Mouse (Mus musculus) myocyte (in vitro differentiated cells): ENCODE measurements around the gene Cldn9. TPM values are rescaled to one million over a fixed set of nuclear protein-coding genes. Genes with fewer than 3 reads are reported as not detected.

ENCODE experiments used
- H3K27me3 ChIP-seq: one replicate; pipeline ENCODE4 v1.6.1; 2011; ENCODE audit not compliant: control insufficient read depth, insufficient read depth, insufficient read length
- H3K36me3 ChIP-seq: one replicate; pipeline ENCODE4 v1.6.1; 2011; ENCODE audit not compliant: control insufficient read depth, insufficient read depth
- H3K4me2 ChIP-seq: one replicate; pipeline ENCODE4 v1.6.1; 2011; ENCODE audit warnings: low read depth, control low read depth
- H3K4me3 ChIP-seq: one replicate; pipeline ENCODE4 v1.5.1; 2011; ENCODE audit warnings: mild to moderate bottlenecking, control low read depth, moderate library complexity
- H3K79me2 ChIP-seq: one replicate; pipeline ENCODE4 v1.6.1; 2011; ENCODE audit not compliant: control insufficient read depth, insufficient read depth
- H3ac ChIP-seq: one replicate; pipeline ENCODE4 v1.6.1; 2011; ENCODE audit not compliant: control insufficient read depth, insufficient read length
- CEBPB ChIP-seq: IDR thresholded peaks from 2 replicates; pipeline ENCODE4 v1.6.1; 2011; ENCODE audit warnings: mild to moderate bottlenecking, moderate library complexity; ENCODE audit not compliant: poor library complexity, insufficient read depth, severe bottlenecking
- E2F4 ChIP-seq: IDR thresholded peaks from one replicate; pipeline ENCODE4 v1.6.1; 2011; ENCODE audit warnings: mild to moderate bottlenecking, control low read depth, moderate library complexity; ENCODE audit not compliant: insufficient read depth
- MAX ChIP-seq: IDR thresholded peaks from one replicate; pipeline ENCODE4 v1.6.1; 2011; ENCODE audit warnings: low read depth, mild to moderate bottlenecking, control low read depth
- MYOD1 ChIP-seq, 3 experiments: IDR thresholded peaks; one replicate each; pipeline ENCODE4 v1.6.1; 2011; ENCODE audit warnings: control low read depth in 2 of 3, low read depth in 2 of 3, mild to moderate bottlenecking in 2 of 3, moderate library complexity in 1 of 3; ENCODE audit not compliant: insufficient read length in 2 of 3, control insufficient read depth in 1 of 3
- MYOG ChIP-seq, 3 experiments: IDR thresholded peaks; one replicate each; pipeline ENCODE4 v1.6.1; 2011; ENCODE audit warnings: control low read depth in 2 of 3, low read depth in 2 of 3, mild to moderate bottlenecking in 2 of 3; ENCODE audit not compliant: insufficient read length in 2 of 3, control insufficient read depth in 1 of 3, insufficient read depth in 1 of 3
- POLR2A ChIP-seq: IDR thresholded peaks from one replicate; pipeline ENCODE4 v1.6.1; 2011; ENCODE audit warnings: low read depth, mild to moderate bottlenecking, control low read depth, moderate library complexity; ENCODE audit not compliant: insufficient read length
- POLR2AphosphoS2 ChIP-seq: IDR thresholded peaks from one replicate; pipeline ENCODE4 v1.6.1; 2011; ENCODE audit warnings: low read depth, control low read depth; ENCODE audit not compliant: insufficient read length
- TCF12 ChIP-seq: IDR thresholded peaks from one replicate; pipeline ENCODE4 v1.6.1; 2011; ENCODE audit warnings: mild to moderate bottlenecking, control low read depth; ENCODE audit not compliant: poor library complexity, insufficient read depth, severe bottlenecking
- TCF3 ChIP-seq: IDR thresholded peaks from one replicate; pipeline ENCODE4 v1.6.1; 2011; ENCODE audit warnings: low read depth, control low read depth; ENCODE audit not compliant: insufficient read length
- USF1 ChIP-seq: IDR thresholded peaks from one replicate; pipeline ENCODE4 v1.6.1; 2011; ENCODE audit warnings: low read depth, mild to moderate bottlenecking, control low read depth, moderate library complexity
- polyA plus RNA-seq: library from polyadenylated mRNA; unstranded; fragments of >200 nt; fragmentation: generic; extraction: Trizol; gene quantifications from one replicate; pipeline ENCODE4 v1.2.1, GENCODE M21; 2012; ENCODE audit warnings: missing spikeins

The Cldn9 gene
- polyA plus RNA-seq, 1 experiment: 0.24 TPM

- Histone ChIP-seq H3K36me3 (peaks cover 6% of the 10 kb centered on the region), H3K27me3 (no peaks in the 10 kb centered on the region), H3K79me2 (no peaks in the 10 kb centered on the region), H3ac (no peak overlapping the region), H3K4me3 (no peak overlapping the region), H3K4me2 (no peak overlapping the region)
- TF ChIP-seq MYOG (IDR thresholded peaks at IDR 0.05; ENCODE audit: control insufficient read depth in 1 of 3, insufficient read depth in 1 of 3, insufficient read length in 2 of 3, low read depth in 2 of 3) (no peak), CEBPB (no peak), POLR2A (no peak), POLR2AphosphoS2 (peak; percentile 75), MYOD1 (IDR thresholded peaks at IDR 0.05; ENCODE audit: control insufficient read depth in 1 of 3, insufficient read length in 2 of 3, low read depth in 2 of 3) (no peak), MAX (no peak), USF1 (no peak), TCF3 (no peak)
Observed at GRCm38 (mm10) chr17:23664556-23665021, 19.2 kb downstream of the Cldn9 start.

DNA sequence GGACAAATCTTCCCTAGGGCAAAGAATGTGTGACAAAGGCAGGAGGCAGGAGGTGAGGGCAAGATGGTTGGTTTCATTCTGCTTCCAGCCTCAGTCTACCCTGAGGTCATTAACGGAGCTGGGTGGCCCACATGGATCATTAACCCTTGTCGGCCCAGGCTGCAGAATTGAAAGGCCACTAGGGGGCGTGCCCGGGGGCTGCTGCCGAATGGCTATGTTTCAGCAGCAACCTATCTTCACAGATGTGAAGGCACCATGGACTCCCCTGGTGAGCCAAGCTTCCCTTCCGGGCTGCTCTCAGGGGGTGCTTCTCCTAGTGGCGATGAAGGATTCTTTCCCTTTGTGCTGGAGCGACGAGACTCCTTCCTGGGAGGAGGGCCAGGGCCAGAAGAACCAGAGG is 22.3 kb downstream of the Cldn9 start:
- H3K27me3 ChIP-seq: no peaks in the 10 kb centered on the region

DNA sequence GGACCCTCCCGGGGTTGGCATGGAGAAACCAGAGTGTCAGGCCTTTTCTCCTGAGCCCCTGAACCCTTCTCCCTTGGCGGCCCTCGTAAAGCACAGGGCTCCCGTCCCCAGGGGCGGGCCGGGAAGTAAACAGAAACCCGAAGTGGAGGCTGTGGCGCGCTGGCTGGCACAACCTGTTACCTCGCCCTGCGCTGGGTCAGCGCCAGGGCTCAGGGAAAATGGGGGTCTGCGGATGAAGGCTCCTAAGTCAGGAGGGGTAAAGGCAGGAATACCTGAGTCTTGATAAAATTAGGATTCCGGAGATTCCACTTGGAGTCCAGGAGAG is 23.0 kb downstream of the Cldn9 start:
- no peaks in the 10 kb centered on the region for H3K36me3 ChIP-seq
- no peak overlapping the region for H3K4me2 ChIP-seq
- no peaks in the 10 kb centered on the region for H3K79me2 ChIP-seq
- H3K27me3 ChIP-seq: no peaks in the 10 kb centered on the region
- no peak overlapping the region for H3ac ChIP-seq
- TF ChIP-seq MYOG (IDR thresholded peaks at IDR 0.05; ENCODE audit: control insufficient read depth in 1 of 3, insufficient read depth in 1 of 3, insufficient read length in 2 of 3, low read depth in 2 of 3) (no peak), TCF12 (no peak), MYOD1 (IDR thresholded peaks at IDR 0.05; ENCODE audit: control insufficient read depth in 1 of 3, insufficient read length in 2 of 3, low read depth in 2 of 3) (no peak), MAX (no peak)
- H3K4me3 ChIP-seq: no peak overlapping the region

More for the DNA sequence above, 22.3 kb downstream of the Cldn9 start:
- Histone ChIP-seq H3K36me3 (peaks cover 4% of the 10 kb centered on the region), H3K4me3 (no peak overlapping the region), H3K4me2 (no peak overlapping the region), H3ac (no peak overlapping the region), H3K79me2 (no peaks in the 10 kb centered on the region)
- no peak for TF ChIP-seq TCF3

DNA sequence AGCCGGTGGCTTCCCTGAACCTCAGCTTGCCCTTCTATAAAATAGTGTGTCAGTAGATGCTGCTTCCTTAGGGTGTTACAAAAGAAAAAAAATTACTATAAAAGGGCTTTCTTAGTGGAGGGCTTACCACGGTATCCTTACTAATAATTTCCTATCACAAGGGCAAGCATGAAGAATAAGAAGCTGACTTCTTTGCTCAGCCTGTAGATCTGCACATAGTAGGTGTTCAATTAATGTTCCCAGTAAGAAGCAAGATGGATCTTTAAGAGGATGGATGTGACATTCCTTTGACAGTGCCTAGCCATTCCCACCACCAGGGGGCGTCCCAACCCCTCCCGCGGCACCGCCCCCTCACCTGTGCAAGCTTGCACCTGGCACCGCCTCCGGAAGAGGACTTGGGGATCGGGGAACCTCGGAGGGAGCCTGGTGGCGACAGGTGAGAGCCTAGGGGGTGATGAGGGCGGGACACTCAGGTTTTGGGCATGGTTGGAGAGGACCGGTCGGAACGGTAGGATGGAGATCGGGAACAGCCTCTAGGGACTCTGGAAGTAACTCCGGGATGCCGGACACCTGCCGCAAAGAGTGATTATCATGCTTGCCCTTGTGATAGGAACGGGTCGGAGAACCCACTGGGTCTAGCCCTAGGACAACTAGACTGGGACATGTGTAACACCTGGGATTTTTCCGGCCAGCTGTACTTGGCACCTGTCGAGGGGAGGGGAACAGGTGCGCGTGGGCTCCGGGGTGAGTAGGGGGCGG is 23.5 kb downstream of the Cldn9 start, which contains the start of gene Bicdl2:
Gene Bicdl2, plus strand, starts transcription at position 390 of the 759 bp plus-strand sequence.
- H3K4me2 ChIP-seq: no peak within 1 kb of the TSS
- H3K36me3 ChIP-seq: no peaks in the 10 kb centered on the region
- no peak within 1 kb of the TSS for H3K4me3 ChIP-seq
- H3ac ChIP-seq: no peak within 1 kb of the TSS
- TF ChIP-seq MAX (no peak), TCF12 (no peak), MYOG (IDR thresholded peaks at IDR 0.05; ENCODE audit: control insufficient read depth in 1 of 3, insufficient read depth in 1 of 3, insufficient read length in 2 of 3, low read depth in 2 of 3) (peak in 1 of 3 experiments; percentile 11), MYOD1 (IDR thresholded peaks at IDR 0.05; ENCODE audit: control insufficient read depth in 1 of 3, insufficient read length in 2 of 3, low read depth in 2 of 3) (peak in 1 of 3 experiments; percentile 44), CEBPB (no peak)
- H3K27me3 ChIP-seq: no peaks in the 10 kb centered on the region
- no peaks in the 10 kb centered on the region for H3K79me2 ChIP-seq

GRCm38 (mm10) chr17:23658450-23658849 is 25.4 kb downstream of the Cldn9 start:
- Histone ChIP-seq H3K36me3 (no peaks in the 10 kb centered on the region), H3K27me3 (no peaks in the 10 kb centered on the region), H3K79me2 (no peaks in the 10 kb centered on the region), H3K4me3 (no peak overlapping the region), H3K4me2 (no peak overlapping the region), H3ac (no peak overlapping the region)
- TF ChIP-seq CEBPB: no peak
- TF ChIP-seq TCF12: no peak
- no peak for TF ChIP-seq POLR2A
- no peak for TF ChIP-seq USF1

DNA sequence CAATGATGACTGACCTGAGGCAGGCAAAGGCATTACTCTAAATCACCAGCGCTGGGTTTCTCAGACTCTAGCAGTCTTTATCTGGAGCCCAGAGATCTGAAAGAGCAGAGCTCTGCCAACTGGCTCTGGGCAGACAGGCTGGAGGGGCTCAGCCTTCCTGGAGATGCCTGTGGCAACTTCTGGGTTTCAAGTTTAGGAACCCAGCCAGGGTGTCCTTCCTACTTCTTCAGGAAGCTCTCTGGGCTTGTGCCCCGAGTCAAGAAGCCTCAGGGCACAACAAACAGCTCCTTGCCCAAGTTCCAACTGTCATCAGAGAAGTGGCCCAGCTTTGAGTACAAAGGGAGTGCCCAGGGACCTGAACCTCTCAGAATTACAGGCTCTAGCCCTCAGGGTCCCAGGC is 29.4 kb downstream of the Cldn9 start:
- H3K4me2 ChIP-seq: no peak overlapping the region
- no peaks in the 10 kb centered on the region for H3K36me3 ChIP-seq
- no peak overlapping the region for H3ac ChIP-seq
- H3K27me3 ChIP-seq: no peaks in the 10 kb centered on the region
- H3K4me3 ChIP-seq: no peak overlapping the region
- no peak for TF ChIP-seq E2F4
- no peak for TF ChIP-seq MAX
- no peaks in the 10 kb centered on the region for H3K79me2 ChIP-seq
